Mouse (Mus musculus) left cerebral cortex, postnatal 14 days (tissue): ENCODE measurements at regions not wholly inside any gene's neighbourhood (a gene's known extent, or its start where the extent isn't known, plus 50 kb on each side); places are given as distances from the start of the nearest gene placed in this dataset.

Source experiments
- DNase-seq, 2 experiments: peaks; one replicate each; pipeline ENCODE4 v3.0.0; 2021 to 2022; ENCODE audit warnings: low spot score in 2 of 2, mixed read lengths in 1 of 2
- intact Hi-C: fragments of 180-260 bp; cut with DNase I; formaldehyde crosslinking; loops from one replicate; pipeline ENCODE4 v1.15.1; 2025
- microRNA-seq, 2 experiments: library from miRNA; unstranded; fragments of <30 nt; microRNA quantifications; one replicate each; pipeline ENCODE4 v1.2.0; 2022

DNA sequence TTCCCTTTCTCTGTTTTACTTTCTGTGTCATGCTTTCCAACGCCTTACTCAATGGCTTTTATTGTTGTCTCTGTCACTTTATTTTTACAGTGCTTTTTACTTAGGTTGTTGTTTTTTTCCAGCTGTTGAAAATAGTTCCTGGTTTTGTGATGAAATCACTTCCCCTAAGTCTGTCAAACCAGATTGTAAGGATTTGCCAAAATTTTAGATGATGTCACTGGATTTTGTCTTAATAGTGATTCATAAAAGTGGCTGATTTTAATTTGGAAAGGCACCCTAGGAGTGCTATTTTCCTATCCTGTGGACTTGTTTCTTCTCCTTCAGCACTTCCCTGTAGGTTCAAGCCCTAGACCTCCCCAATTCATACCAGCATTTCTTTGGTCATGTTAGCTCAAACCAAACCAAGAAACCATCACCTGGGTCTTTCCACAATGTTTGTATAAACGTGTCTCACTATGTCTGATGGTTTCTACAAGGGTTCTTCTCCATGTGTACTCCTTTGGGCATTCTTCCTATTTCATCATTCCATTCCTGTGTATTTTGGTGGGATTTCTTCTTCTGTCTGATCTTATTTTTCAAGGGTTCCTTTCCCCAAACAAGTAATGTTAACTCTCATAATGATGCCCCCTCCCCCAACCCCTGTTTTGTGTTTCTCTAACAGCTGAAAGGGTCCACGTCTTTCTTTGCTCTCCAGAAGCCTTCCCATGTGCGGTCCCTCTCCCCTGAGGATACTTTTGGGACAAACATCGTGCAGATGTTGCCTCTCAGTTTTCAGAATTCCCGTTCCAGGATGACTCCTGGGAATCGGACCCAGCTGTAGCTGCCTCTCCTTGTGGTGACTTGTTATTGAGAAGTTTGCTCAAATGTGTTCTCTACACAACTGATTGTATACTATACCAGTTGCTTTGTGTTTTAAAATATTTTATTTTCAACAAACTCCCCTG lies 89.5 kb upstream of the Dcn start:
- intact Hi-C loops = no loop called here
- no peak for DNase-seq

DNA sequence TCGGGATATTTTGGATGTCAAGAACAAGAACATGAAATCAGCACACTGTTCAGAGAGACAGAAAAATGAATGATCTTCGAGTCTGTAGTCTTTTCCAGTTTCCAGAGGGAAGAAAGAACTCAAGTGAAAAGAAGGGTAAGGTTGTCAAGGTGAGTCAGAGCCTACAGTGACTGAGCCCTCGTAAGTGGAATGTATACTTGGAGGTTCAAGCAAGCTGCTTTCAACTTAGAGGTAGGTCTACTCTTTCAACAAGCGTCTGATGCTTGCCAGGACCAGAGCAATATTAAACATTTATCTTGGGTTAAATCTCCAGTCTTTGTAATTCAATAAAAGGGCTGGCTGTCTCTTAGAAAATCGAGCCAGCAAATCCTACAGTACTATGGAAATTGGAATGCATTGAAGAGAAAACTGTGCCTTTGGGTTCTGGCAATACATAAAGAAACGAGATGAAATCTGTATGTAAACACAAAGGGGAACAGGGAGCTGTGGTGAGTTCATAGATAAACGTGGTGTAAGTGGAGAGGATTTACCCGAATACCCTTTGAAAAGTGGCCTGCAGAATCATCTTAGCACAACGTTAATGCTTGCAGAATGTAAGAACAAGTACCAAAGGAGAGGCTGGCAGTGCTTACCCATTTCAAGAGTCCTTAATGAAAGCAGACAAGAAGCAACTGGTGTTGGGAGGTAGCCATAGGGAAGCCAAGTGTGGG lies 82.2 kb upstream of the Dcn start:
- intact Hi-C loops = no loop called here
- no peak for DNase-seq

DNA sequence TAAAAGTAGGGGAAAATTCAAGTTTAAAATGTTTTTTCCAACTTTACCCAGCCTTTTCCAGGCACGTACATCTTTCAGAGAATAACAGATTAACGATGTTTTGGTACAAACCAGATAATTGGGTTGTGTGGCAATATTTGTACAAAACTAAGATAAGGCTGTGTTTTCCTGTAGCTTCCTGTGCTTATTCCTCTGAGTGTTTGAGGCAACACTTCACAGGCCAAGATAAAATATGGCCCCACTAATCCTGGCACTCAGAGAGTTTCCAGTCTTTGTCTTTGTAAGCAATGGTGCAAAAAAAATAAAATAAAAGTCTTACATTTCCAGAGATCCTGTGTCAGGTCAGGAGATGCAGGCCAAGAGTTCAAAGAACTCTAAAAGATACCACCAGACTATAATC lies 81.5 kb upstream of the Dcn start:
- no peak for DNase-seq
- intact Hi-C loops = no loop called here

DNA sequence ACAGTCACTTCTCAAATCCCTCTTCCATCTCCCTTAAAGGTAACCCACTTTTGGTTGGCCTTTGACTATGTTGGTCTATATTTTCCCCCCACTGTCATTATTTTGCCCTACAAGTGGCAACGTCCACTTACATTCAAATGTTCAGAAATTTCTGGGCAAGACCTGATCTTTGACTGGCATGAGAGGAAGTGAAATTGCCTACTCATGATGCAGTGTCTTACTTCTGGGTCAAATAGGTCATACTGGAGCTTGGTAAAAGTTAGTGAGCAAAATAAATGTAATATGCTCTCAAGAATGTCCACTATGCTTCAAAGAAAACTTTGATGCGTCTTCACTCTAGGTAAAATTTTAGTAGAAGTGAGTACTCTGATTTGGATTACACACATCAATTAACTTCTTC lies 76.9 kb upstream of the Dcn start:
- no peak for DNase-seq
- intact Hi-C loops = no loop called here

DNA sequence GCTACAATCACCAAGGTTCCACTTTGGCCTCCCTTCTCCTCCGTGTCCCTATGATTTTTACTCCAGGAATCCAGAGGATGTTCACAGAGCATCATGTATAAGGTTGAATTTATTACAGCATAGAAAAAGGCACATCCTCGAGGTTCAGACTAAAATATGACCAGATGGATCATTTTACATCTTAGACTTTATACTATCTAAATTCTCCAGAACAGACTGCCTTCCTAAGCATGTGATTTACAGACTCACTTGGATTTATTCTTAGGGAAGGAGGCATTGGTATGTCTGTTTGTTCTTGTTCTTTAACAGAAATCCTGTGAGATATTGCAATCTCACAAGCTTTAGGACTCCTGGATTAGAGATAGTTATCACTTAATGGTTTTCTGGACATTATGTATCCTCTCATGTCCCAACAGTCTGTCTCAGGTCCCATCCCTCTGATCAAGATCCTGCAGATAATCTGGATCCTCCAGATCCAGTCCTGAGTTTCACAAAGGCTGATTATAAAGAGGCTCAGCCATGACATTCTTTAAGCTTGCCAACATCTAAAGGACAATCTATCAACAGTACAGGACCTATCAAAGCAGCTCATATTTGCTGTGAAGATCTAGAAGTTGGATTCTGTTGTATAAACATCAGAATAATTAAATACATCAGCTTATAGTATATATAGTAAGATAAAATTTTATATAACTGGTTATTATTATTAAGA lies 75.2 kb upstream of the Dcn start:
- intact Hi-C loops = no loop called here
- peak in 1 of 2 experiments; percentile 11 for DNase-seq

DNA sequence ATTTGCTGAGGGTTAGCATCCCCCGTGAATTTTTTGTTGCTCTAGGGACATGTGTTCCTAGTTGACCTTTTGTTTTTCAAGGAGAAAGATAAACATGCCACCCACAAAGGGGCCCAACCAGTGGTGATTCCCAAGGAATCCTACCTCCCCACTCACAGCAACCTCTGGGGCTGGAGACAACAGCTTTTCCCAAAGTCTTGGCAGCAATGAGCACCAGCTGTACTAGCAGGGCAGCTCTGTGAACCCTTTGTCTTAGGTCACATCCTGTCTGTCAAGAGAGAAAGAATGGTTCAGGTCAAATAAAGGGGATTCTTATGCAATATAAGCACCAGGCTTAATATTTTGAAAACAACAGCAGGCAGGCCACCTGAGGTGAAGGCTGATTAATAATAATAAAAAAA lies 70.2 kb upstream of the Dcn start:
- DNase-seq = no peak
- intact Hi-C loops = no loop called here

DNA sequence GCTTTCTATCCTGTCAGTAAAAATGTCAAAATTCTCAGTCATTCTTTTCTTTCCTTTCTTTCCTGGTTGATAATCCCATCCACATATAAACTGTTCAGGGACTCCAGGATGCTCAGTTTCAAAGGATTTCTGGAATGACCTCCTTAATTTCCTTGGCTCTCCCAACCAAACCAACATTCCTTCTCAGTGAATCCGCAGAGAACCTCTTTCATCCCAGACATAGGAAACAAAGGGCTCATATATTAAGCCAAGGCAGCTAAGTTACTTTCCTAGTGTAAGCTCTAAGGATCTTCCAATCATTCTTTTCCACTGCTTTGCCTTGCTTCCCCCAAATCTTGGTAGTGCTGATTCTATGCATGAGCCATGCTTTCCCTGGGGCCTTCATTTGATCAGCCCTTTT lies 69.5 kb upstream of the Dcn start:
- intact Hi-C loops = no loop called here
- no peak for DNase-seq

DNA sequence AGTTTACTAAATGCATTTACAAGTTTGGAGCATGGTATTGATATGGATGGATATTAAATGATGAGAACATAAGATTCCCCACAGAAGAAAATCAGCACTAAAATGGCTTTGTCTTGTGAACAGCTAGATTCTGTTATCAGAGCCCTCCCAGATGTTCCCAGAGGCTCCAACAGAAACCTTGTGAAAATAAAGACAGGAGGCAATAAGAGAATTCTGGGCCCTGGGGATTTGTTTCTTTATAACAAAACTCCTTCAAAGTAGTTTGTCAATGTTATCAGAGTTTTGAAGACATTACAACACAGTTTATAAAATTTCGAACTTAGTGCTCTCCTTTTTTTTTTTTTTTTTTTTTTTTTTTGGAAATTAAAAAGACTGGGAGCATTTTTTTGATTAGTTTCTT lies 56.8 kb upstream of the Dcn start:
- no peak for DNase-seq
- intact Hi-C loops = no loop called here

DNA sequence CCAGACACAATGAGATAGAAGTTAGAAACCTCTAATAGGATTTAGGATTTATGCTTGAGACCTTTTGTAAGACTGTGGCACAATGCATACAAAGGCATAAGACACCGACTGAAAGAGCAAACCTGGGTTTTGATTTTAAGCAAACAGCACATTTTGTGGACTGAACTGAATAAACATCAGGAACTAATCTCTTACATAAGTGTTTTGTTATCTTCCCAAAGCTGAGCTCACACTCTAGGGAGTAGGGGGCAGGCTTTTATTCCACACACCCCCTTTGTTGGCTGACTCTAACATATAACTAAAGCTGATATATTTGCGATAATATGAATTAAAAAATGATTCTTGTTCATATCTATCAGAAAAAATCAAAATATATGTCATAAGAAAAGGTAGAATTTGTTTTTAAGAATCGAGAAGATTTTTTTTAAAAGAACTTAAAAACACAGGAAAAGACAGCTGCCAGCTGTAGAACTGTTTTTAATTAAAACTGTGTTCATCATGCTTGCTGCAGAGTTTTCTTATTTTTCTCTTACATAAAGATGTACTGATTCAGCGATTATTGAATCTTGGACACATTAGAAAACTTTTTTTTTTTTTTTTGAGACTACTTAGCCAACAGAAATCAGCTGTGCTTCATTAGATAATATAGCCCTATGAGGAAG lies 56.2 kb upstream of the Dcn start:
- intact Hi-C loops = no loop called here
- DNase-seq = no peak

Small RNA genes lying in the stretch of these regions (microRNA-seq; reads per million reads assigned to microRNA genes)
- 0 reads per million in 2 experiments for gene Gm24587
- gene Mir3966 = 0 reads per million in 2 experiments
